Mouse (Mus musculus): ENCODE results near the gene Acad11.

- TF ChIP-seq POLR2A (IDR thresholded peaks at IDR 0.05; ENCODE audit: insufficient read depth, low read length) (no peak), CTCF (IDR thresholded peaks at IDR 0.05; ENCODE audit: low read depth, low read length) (peak; percentile 92)
Observed at GRCm38 (mm10) chr9:104035261-104036015, 27.7 kb upstream of the Acad11 start.

Measured in ES-Bruce4 (cell line).